3 mouse cellular contexts compared by ENCODE assay signal in genomic region chr9:88916576-88916975, GRCm38 (mm10). TPM values are rescaled to one million over a fixed set of nuclear protein-coding genes. Genes with fewer than 3 reads are reported as not detected.
"Had no signal": no experiment of that assay in that cellular context is flagged by ENCODE, and none has a peak within 500 bp of the region (broad histone marks: within the 10 kb centered on the region; RNA-seq: fewer than 3 reads in every experiment).

No protein-coding gene starts in this region.

RNA-seq across cellular contexts. Expression of gene Bcl2a1a, which starts 40.1 kb away (rescaled TPM):
- polyA plus RNA-seq: neural tube, embryonic 13.5 days; neural tube, embryonic 14.5 days; stomach, embryonic 14.5 days had no signal
